Mouse (Mus musculus) c-Kit-positive CD71-positive TER-119-negative erythroid progenitor cells, embryonic 14.5 days (primary cell): ENCODE results near the gene Ptpdc1.

Experiments used
- DNase-seq: peaks from one replicate; pipeline ENCODE4 v3.0.0-alpha.2; 2013; ENCODE audit warnings: low read depth

Ptpdc1 gene

DNA sequence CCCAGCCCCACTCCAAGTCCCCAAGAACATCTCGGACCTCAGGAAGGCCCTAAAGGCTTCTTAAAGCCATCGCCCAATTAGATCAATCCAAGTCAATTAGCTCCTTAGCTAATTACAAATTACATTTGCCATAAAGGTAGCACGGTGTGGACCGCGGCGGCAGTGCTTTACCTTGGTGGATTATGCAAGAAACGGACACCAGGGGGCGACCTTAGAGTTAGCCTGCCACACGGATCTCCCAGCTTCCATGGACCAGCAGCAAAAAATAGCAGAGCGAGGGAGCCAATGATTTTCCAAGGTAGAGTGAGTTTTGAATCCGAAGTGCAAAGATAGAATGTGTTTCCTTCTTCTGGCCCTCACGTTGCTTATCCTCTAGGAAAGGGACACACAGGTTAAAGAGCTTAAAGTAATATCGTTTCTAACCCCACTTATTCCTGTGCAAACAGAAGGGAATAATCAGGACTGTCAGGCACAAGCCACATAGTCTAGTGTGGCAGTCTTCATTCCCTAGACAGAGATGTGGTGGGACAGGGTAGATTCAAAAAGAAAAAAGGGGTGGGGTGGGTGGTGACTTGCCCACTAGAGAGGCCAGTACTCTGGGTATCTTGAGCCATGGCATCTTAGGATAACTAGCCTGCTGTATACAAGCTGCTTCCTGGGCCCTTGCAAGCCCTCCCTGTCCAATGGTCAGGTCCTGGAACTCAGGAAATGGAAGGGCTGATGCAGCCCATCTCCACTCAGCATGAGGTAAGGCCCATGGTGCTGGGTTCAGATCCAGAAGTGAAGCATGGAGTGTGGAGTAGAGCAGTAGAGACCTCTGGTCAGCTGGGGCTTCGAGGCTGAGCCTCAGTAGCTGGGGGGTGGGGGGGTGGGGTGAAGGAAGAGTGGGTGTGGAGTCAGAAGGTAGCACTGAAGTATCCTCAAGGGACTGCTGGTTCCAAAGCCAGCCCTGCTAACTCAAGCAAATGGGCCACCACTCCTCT is 28.6 kb upstream of the Ptpdc1 start:
- peak; percentile 39 for DNase-seq

DNA sequence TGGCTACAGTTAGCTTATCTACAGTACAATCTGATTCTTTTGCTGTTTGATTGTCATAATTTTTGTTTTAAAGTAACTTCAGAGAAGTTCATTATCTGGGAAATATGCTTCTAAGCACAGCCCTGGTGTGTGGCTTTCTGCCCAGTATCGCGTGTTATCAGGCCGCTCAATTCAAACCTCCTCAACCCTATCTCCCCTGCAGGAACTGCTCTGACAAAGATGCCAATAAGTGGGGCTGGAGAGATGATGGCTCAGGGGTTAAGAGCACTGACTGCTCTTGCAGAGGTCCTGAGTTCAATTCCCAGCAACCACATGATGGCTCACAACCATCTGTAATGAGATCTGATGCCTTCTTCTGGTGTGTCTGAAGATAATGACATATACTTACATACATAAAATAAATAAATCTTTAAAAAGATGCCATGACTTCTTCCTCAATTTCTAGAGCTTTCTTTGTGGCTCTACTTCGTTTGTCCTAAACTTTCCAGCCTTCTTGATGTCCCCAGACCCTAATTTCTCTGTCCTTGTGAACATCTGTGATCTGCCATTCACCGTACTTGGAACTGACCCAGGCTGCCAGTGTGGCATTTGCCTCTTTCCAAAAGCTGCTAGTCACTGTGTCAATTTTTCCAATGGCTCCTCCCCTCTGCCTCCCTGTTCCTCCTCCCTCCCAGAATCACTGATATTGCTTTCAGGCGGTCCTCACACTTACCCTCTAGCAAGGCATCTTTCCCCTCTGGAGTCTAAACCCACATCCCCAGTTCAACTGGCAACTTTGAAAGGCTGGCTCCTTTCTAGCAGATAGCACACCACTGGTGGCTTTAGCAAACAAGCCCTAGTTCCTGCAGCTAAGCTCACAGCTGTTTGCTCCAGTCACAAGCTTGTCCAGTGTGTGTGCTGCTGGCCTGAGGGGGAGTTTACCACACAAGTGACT is 25.9 kb upstream of the Ptpdc1 start:
- peak; percentile 83 for DNase-seq

DNA sequence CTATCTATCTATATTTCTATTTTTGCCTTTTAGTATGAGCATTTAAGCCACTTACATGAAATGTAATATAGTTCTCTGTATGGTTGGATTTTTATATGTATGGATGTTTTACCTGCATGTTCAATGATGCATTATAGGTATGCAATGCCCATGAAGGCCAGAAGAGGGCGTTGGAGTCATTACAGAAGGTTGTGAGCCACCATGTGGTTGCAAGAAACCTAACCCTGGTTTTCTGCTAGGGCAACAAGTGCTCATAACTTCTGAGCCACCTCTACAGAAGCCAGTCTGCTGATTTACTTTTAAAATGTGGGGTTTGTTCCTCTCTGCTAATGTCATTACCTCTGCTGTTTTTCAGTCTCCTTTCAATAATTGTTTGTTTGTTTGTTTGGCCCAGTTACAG is 25.2 kb upstream of the Ptpdc1 start:
- DNase-seq, result peak; percentile 63

DNA sequence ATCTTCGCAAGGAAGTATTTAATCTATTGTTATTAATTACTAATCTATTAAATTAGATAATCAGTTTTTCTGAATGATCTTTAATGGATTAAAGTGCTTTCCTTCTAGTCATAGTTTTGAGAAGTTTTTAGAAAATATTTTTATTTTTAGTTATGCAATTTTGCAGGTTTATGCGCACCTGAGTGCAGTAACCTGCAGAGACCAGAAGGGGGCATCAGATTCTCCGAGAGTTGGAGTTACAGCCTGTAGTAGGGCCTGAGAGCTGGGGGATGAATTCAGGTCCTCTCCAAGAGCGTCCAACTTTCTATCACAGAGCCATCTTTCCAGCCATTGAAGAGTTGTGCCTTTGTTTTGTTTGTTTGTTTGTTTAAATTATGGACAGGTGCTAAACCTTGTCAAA is 21.2 kb upstream of the Ptpdc1 start:
- no peak for DNase-seq

DNA sequence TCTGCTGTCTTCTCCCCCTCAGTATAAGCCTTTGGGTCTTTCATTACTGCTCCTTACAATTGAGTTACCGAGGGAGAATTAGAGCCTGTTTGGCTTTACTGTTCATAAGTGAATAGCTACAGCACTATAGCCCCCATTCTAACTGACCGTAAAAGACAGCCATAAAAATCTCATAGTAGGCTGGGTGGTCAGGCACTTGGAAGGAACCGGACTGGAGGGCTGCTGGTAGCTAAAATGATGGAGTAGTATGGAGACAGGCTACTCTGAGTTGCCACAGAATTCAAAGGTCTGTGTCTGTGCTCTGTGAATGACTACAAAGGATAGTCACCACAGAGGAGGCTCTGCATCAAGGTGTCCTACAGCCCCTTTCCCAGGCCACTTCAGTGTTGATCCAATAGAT is 18.5 kb upstream of the Ptpdc1 start:
- DNase-seq, result no peak

DNA sequence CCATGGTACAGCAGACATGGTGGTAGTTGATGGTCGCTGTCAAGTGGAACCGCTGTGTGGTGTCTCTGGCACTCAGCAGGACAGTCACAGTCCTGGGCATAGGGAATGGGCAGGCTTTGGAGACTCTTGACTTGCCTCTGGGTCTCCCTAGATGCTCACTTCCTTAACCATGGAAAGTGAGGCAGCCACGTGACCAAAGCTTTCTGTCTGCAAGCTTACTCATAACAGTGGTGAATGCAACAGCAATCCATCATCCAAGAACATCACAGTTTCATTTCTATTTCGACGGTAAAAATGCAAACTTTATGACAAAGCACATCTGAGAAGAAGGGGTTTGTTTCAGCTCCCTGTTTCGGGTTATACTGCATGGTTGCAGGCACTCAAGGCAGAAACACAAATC is 17.6 kb upstream of the Ptpdc1 start:
- DNase-seq, result no peak

DNA sequence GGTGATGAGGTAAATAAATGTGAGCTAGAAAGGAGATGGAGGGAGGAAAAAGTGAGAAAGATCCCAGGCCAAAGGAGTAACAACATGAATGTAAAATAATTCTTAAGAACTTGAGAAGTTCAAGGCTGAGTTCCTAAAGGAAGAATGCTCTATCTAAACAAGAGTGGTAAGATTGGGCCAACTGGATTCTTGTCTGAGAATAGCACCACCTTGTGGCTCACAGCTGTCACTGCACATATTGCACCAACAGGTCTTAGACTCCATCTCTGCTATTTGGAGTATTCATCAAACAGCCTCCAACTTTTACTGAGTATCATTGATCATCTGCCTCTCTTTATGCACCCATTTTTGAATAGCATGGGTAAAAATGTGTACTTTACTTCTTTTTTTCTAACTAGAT is 14.1 kb upstream of the Ptpdc1 start:
- no peak for DNase-seq

DNA sequence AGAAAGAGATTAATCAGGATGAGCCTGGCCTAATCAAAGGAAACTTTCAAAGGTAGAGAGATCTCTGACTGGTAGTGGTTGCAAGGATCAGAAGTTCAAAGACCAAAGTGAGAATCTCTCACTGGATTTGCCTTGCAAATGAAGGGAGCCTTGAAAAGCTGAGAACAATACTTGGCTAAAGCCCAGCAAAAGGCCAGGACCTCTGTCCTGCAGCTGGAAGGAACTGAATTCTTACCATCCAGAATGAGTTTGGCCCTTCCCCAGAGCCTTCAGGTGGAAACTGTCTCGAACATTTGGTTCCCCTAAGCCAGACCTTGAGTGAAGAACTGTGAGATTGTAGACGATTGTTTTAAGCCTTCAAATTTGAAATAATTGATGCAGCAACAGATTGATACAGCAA is 12.2 kb upstream of the Ptpdc1 start:
- no peak for DNase-seq

DNA sequence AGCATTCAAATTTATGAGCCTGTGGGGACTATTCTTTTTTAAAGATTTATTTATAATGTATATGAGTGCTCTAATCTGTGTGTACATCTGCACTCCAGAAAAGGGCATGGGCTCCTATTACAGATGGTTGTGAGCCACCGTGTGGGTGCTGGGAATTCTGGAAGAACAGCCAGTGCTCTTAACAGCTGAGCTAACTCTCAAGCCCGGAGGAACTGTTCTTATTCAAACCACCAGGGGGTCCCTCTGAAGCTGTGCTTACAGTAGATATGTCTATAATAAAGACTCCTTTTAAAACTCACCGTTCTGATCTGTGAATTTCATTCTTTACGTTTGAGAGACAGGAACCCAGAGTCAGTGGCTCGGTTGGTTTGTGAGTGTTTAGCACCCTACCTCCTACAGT is 6.2 kb upstream of the Ptpdc1 start:
- no peak for DNase-seq

DNA sequence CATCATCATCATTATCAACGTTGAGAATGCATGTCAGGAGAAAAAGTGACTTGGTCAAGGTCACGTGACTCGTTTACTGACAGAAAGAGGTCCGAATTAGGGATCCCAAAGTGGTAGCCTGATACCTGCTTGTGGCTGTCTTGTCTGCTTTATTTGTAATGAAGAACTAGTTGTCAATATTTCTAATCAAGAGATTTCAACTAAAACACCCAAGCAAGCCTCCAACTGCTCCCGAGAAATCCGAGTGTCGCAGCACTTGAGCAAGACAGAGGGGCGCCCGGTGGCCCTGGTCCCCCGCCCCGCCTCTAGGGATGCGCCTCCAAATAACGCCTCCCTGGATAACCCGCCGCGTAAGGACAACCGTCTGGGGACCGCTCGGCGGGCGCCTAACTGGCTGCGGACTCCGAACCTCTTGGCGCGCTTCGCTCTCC is 481 bp downstream of the Ptpdc1 start:
- no peak for DNase-seq

DNA sequence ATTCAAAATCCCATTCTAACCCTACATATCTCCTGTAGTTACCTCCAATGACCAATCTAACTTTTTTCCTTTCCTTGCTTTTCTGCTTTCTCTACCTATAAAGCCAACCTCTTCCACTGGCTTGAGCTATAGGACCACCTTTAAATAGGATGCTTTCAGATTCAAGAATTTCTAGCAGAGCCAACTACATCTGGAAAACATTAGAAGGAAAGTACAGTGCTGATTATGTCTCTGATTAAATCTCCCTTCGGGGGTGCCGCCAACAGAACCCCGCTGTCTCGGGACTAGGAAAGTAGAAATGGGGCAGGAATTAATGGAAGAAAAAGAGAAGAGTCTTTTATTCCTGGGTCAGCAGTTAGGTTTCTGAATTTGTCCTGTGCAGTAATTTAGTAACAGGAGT is 6.6 kb downstream of the Ptpdc1 start:
- no peak for DNase-seq

DNA sequence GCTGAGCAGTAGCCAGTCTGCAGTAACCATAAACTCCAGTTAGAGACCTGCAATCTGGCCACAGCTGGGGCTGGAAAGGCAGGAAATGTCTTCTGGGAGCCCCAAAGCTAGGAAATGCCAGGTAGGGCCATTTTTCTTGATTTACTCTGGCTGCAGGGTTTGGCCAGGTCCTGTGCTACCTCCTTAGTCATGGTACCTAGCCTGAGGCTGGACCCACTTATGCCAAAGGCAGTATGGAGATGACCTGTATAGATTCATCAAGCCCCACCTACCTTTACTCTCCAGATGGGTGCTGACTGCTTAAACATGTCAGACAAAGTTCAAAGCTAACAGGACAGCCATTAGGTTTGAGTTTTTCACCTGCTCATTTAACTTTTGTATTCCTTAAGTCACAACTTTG is 7.7 kb downstream of the Ptpdc1 start:
- no peak for DNase-seq

DNA sequence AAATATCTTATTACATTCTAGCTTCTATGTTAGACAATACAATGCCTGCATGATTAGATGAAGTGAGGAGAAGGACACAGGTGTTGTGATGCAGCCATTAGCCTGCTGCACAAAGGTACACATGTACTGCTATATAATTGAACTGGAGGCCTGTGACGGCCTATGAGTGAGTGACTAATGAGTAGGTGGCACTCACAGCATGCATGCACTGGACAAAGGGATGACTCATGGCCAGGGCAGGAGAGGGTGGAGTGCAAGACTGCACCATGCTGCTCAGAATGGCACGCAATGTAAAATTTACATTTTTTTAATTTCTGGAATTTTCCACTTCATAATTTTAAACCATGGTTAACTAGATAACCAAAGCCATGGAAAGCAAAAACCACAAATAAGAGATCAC is 10.9 kb downstream of the Ptpdc1 start:
- DNase-seq, result no peak

DNA sequence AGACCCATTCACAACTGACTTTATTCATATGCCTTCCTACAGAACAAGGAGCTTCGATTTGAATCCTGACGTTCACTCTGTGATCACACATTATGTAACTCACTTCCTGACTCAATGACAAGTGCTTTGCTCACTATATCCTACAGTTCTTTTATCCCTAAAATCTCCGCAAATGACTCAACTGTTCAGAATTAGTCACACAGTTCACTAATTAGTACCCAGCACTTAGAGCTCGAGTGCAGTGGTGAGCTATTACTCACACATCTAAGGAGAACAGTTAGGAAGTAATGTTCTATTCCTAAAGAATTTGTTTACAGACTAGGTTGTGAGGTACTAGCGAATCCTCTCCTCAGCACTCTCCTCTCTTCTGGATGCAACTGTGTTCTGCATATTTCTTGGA is 16.4 kb downstream of the Ptpdc1 start:
- no peak for DNase-seq

DNA sequence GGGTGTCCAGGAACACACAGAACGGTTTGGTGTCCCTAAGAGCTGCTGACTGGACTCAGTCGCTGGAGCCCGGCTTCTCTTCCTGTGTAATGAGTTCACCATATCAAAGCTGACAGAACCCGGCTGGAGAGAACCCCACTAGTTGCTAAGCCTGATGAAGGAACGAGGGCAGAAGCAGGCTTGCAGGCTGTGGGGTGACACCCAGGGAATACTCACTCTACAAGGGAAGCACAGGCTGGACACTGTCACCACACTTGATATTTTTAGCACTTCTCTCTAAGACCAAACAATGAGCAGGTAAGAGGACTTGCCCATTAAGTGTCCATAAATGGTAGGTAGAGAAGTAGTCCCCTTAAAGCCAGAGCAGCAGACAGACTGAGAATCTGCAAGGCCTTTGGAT is 20.9 kb downstream of the Ptpdc1 start:
- DNase-seq, result no peak

DNA sequence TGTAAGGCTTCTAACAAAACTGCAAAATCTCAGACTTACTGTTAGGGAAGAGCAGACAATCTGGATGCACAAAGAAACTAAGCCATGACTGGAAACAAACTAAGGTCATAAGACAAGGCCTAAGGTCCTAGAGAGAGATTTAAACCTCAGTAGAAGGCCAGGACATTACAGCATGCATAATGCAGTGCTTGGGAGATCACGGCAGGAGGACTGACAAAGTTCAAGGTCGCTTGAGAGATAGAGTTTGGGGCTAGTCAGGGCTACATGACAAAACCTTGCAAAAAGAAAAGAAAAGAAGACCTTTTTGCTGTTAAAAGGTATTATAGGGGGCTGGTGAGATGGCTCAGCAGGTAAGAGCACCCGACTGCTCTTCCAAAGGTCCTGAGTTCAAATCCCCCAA is 22.2 kb downstream of the Ptpdc1 start:
- DNase-seq, result no peak

DNA sequence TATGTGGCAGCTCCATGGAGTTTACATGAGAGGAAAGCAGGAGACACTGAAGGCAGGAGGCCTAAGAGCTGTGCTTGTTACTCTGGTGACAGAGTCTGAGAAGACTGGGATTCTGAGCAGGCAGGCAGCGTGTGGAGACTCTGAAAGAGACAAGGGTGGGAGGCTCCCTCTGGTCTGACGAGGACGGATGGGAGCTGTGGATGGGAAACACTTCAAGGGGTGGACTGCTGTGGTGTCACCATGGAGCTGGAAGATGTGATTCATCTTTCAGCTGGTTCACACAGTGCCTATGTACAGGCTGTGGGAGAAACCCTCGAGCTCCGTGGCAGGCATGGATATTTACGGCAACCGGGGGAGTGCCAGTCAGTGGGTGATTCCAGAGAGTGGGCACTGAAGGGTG is 30.9 kb downstream of the Ptpdc1 start:
- DNase-seq, result no peak

DNA sequence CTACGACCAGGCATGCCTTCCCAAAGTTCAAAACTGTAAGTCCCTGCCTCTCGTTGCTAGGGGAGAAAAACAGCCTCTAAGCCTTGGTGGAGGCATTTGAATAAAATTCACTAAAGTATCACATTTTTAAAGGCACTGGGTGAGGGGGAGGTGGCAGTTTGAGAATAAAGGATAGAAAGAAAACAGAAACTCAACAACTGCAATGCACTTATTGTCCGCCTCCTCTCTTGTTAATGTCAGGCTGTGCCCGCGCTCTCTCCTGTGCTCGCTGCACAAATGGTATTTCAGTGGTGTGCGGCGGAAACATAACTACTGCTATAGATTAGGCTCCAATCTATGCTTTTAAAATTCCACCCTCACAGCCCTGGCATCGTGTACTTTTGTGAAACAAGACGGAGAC is 31.4 kb downstream of the Ptpdc1 start:
- DNase-seq, result no peak

DNA sequence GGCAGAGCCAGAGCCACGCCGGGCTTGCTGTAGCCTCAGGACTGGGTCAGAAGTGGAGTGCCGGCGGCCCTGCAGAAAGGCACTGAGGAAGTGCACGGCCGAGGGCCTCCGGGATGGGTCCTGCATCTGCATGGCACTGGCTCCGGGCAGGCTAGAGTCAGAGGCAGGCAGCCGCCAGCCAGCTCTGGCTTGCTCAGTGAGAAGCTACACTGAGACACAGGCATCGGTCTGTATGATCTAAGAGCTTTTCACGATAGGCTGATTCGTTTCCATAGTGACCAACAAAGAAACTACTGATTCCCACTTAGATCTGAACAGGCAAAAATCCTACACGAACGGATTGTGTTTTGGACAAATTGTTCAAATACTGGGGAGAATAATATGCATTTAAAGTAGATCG is 32.3 kb downstream of the Ptpdc1 start:
- no peak for DNase-seq

DNA sequence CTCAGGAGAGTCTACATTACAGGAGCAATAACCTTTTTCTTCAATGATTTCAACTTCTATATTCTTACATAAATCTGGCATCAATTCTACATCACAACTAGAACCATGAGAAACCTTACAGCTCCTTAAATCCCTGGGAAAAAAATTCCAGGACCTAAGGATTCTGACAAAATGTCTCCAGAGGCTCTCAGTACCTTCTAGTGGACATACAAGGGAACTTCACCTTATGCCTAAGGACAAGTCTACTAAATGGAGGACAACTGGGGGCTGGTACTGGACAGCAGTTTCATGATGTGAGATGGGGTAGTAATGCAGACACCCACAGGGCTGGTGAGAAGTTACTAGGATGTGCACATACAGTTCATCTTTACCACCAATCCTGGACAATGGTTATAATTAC is 34.7 kb downstream of the Ptpdc1 start:
- DNase-seq, result no peak

DNA sequence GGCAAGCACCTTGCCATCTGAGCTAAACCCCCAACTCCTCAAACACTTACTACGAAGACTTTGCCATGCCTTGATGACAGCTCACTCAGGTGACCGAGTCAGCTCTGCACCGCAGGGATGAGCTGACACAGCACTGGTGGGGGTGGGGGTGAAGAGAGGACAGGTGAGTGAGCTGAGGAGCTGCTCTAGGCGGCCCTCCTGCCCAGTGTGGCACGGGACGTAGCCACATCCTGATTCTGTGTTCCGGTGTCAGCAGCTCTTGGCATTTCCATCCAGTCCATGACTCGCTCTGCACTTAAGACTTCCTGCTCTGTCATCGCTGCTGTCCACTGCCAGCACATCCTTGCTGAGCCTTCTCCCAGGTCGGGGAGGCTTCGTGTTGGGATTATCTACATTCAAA is 38.1 kb downstream of the Ptpdc1 start:
- DNase-seq, result no peak

DNA sequence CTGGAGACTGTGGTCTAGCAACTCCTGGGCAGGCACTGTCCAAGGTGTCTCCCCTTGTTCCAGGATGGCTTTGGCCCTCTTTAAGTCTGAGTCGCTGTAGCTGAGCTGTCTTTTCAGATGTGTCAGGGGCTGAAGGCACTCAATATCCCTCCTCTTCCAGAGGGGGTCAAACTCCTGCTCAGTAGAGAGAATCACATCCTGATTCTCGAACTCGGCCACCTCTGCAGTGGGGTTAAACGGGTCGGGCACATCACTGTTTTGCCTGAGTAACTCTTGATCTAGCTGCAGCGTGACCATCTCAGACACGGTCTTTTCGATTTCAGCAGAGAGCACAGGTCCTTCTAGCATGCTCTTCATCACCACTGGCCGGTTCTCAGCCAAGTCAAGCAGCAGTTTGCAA is 39.0 kb downstream of the Ptpdc1 start:
- DNase-seq, result no peak

DNA sequence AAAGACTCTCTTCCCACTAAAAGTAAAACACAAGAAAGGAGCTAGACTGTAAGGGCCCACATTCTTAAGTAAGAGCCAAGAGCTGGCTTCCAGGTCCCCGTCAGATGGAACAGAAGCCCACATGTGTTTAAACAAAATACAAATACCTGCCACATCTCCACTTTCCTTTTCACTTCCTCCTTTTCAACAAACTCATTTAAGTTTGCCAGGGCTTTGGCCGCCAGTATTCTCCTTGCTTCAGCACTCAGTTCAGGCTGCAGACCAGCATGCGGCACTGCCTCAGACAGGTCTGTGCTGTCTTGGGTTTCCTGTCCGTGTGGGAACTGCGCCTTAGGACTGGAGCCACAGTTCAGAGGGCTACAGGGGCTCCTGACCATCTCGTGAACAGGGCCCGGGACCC is 39.7 kb downstream of the Ptpdc1 start:
- DNase-seq, result no peak
